Mouse (Mus musculus) bone marrow, adult 2 months (tissue): ENCODE results near the gene Ropn1.

Source experiments
- CTCF ChIP-seq: fragments of 200-500 bp; IDR thresholded peaks from 2 replicates; pipeline ENCODE4 v1.5.1; 2011; ENCODE audit warnings: low read length, control low read depth; ENCODE audit not compliant: control insufficient read depth, insufficient read depth
- POLR2A ChIP-seq: fragments of 200-500 bp; IDR thresholded peaks from 2 replicates; pipeline ENCODE4 v1.6.1; 2011; ENCODE audit warnings: low read depth, mild to moderate bottlenecking, control low read depth, low read length, borderline replicate concordance; ENCODE audit not compliant: control insufficient read depth

GRCm38 (mm10) chr16:34725156-34725555 lies 75.4 kb downstream of the Ropn1 start:
- TF ChIP-seq POLR2A = no peak
- no peak for TF ChIP-seq CTCF
